Mouse (Mus musculus) heart, postnatal 4 days (tissue): ENCODE results near the gene Adam12. TPM values are rescaled to one million over a fixed set of nuclear protein-coding genes. Genes with fewer than 3 reads are reported as not detected.

Experiments
- DNase-seq: peaks from one replicate; pipeline ENCODE4 v3.0.0; 2021
- microRNA-seq, 2 experiments: library from miRNA; unstranded; fragments of <30 nt; microRNA quantifications; one replicate each; pipeline ENCODE4 v1.2.0; 2021 to 2022
- total RNA-seq, 2 experiments: library from RNA; stranded (reverse); gene quantifications; 2 replicates each; pipeline ENCODE4 v1.2.3; 2021

Gene Adam12
- total RNA-seq, 2 experiments from 2014 or later: 9.2 to 10.6 TPM

DNA sequence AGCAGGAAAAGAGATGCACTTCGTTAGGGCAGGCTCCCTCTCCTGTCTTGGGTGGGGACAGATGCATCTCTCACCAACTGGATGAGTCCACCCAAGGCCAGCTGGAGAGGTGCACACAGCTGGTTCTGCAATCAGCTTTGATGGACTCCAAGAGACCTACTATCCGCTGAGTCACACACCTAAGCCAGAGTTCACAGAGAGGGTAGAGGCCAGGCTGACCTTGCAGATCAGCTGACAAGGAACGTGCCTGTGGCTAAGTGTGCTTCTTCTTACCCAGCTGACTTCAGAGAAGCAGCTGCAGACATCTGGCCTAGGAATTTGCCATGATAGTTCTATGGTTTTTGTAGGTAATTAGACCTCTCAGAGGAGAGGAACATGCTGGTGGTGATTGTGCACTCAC, 368.8 kb downstream of the Adam12 start:
- DNase-seq: no peak

- DNase-seq: no peak
Observed at GRCm38 (mm10) chr7:133862723-133863122, 369.2 kb downstream of the Adam12 start.

DNA sequence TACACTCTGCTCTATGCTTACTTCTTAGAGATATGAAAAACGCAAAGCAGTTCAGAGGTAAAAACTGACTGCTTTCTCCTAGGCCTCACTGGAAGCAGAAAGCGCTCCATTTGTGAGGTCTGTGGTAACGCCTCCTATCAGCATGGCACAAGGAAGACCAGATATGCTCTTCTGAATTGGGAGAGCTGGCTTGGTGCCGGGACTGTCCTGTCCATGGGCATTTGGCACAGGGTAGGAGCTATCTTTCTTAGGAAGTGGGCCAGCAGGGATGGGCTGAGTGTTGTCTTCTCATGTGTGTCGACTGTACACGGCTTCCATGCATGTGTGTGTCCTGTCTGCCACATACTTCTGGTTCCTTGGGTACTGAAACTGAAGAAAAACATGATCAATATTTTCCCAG, 369.7 kb downstream of the Adam12 start:
- DNase-seq: peak; percentile 13

GRCm38 (mm10) chr7:133859548-133859947, 372.4 kb downstream of the Adam12 start:
- DNase-seq: no peak

DNA sequence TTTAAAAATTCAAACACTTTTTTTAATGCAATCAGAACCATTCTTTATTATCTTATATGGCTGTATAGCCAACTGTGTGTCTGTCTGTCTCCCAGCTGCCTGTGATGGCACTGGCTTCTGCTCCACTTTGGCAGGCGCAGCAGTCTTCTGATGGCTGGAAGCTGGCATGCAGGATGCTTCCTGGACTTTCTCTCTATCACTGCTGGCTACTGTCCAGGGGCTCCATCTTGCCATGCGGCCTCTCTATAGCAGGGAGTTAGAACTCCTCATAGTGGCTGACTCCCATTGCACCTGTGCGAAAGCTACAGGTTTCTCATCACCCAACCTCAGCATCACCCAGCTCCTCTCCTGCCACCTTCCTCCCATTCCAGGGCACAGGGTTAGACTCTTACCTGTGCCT, 373.4 kb downstream of the Adam12 start:
- no peak for DNase-seq

- DNase-seq: peak; percentile 80
Observed at GRCm38 (mm10) chr7:133856278-133856677, 375.7 kb downstream of the Adam12 start.

- DNase-seq: no peak
Observed at GRCm38 (mm10) chr7:133850735-133851134, 381.2 kb downstream of the Adam12 start.

GRCm38 (mm10) chr7:133848180-133848579, 383.8 kb downstream of the Adam12 start:
- DNase-seq: no peak

DNA sequence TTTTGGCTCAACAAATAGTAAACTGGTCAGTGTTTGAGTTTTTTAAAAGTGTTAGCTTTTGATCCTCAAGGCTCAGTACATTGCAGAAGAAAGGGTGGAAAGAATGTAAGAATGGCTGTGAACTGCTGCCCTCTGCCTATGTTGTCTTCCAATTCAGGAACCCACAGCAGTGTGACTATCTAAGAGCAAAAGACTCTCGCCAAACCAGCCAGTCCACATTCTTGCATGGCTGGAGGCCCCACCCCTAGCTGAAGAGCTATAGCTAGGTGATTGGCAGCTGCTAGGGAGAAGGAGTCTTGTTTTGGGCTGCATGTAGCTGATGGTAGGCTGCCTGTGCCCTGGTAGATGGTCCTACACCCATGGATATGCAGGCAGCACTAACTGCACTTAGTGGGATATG, 384.8 kb downstream of the Adam12 start:
- DNase-seq: no peak

DNA sequence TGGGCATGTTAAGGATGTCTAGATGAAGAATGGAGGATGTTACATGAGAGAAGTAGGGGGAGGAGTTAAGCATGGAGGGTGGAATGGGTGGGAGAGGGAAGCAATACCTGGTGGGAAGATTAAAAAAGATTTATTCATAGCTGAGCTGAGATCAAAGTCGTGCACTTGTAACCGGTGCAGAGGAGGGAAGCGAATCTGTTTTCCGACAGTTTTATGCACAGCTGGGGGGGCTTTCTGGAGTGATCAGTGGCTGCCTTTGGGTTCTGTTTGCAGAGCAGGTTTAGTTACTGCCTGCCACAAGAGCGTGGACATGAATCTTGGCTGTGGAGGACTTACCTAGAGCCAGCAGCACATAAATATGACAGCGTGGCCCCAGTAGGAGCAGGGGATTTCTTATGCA, 389.9 kb downstream of the Adam12 start:
- DNase-seq: no peak

DNA sequence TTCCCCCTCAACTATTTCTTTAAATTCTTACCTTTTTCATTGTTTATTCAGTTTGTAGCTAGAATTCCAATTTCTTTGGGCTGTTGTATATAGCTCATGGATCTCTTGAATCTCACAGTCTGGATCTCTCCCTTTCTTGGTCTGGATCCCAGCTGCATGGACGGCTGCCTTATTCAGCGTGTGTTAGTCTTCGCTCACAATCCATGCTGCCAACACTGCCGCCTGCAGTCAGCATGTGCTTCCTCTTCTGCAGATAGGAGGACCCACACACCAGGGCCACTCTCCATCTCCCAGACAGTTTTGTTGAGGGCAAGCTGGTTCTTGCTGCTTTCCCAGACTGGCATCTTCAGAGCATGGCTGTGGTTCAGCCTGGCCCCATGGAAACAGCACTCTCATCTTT, 392.4 kb downstream of the Adam12 start:
- no peak for DNase-seq

Small RNA genes within 50 kb of the gene (microRNA-seq; reads per million reads assigned to microRNA genes)
- gene Gm23631: 0 reads per million in 2 experiments

Other genes with a start within 250 kb of the Adam12 start
- 1 to 10 TPM; 3.2 to 4.4 TPM for gene D7Ertd443e, start 153.5 kb upstream of the Adam12 start, total RNA-seq